Mouse (Mus musculus): ENCODE measurements at regions not wholly inside any gene's neighbourhood (a gene's known extent, or its start where the extent isn't known, plus 50 kb on each side); places are given as distances from the start of the nearest gene placed in this dataset.

DNA sequence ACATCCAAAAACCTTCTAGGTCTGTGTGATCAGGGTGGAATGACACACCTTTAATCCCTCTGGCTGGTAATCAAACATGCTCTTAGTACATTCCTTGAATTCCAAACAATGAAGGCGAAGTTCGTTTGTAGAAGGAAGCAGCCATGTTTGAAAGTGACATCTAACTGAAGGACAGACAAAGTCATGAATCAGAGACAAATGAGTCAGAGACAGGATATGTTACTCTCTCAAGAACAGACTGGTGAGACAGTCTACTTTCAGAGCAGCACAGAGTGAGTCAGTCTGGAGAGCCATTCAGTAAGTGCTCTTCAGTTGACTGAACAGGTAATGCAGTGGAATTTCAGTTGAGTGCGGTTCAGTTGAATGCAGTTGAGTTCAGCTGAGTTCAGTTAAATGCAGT is 150.4 kb downstream of the Cpe start:
- DNase-seq (ENCODE audit: extremely low read depth, low read depth, low spot score): no peak

DNA sequence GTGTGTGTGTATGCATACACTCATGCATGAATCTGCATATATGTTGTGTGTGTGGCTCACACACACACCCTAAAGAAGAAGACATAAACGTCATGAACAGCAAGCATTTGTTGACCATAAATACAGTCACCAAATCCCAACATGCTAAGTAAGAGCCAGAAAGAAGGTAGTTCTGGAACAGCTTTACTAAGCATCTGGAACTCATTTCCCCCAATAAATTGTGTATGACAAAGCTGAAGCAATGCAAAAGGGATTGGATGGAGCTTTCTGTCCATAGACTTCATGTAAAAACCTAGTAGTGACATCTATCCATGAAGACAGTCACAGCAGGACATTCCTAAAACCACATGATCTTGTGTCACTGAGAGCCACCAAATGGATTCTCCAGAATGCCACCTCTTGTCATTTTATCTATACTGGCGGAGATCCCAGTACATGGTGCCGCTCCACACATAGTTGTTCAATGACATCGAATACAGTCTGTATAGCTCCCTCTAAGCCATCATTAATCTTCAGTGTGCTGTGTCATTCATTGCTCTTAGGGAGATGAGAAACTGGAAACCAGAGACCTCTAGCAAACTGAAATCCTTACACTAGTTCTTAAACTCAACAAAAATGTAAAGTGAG is 152.9 kb downstream of the Cpe start:
- DNase-seq (ENCODE audit: extremely low read depth, low read depth, low spot score): no peak

GRCm38 (mm10) chr8:64531780-64532179 is 161.1 kb downstream of the Cpe start:
- no peak for DNase-seq (ENCODE audit: extremely low read depth, low read depth, low spot score)

DNA sequence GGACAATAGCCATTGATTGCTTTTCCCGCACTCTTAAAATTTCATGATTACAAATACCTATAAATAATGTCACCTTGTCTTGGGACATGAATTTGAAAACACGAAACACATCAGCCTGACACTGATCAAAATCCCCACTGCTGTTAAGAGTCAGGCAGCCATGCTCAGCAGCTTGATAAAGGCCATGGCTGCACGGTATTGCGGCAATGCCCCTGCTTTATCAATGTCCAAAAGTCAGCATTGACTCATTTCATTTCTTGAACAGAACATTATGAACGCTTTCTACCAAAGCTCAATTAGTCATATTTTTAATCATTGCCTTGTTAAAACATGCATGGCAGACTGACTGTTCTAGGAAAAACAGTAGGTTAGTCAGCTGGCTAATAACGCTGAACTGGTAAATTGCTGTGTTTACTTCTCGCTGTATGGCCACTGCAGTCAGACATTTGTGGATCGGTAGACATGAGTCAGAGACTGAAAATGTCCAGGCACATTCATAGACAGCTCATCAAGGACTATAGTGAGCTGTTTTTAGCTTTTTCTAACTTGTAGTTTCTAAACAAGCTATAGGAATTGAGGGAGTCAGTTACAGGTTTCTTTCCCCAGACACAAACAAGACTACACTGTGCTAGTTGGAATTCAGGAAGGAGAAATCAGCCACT is 170.3 kb downstream of the Cpe start:
- DNase-seq (ENCODE audit: extremely low read depth, low read depth, low spot score): no peak

DNA sequence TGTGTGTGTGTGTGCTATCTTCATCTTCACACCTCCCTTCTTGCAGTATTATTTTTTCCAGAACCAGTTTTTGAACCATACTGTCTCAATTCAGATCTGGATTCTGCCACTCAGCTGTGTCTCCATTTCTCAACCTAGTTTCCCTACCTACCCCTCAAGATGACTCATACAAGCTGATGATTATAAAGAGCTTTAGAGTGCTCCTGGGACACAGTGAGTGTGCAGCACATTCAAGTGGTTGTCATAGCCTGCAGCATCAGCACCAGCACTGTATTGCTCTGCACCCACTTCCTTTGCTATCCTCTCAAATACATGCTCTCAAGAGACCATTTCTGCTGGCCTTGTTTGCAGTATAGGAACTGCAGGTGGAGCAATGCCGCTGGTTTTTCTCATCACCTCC is 173.2 kb downstream of the Cpe start:
- DNase-seq (ENCODE audit: extremely low read depth, low read depth, low spot score): no peak

- DNase-seq (ENCODE audit: extremely low read depth, low read depth, low spot score): no peak
These were observed 176.9 kb downstream of the Cpe start for GRCm38 (mm10) chr8:64515923-64516322.

DNA sequence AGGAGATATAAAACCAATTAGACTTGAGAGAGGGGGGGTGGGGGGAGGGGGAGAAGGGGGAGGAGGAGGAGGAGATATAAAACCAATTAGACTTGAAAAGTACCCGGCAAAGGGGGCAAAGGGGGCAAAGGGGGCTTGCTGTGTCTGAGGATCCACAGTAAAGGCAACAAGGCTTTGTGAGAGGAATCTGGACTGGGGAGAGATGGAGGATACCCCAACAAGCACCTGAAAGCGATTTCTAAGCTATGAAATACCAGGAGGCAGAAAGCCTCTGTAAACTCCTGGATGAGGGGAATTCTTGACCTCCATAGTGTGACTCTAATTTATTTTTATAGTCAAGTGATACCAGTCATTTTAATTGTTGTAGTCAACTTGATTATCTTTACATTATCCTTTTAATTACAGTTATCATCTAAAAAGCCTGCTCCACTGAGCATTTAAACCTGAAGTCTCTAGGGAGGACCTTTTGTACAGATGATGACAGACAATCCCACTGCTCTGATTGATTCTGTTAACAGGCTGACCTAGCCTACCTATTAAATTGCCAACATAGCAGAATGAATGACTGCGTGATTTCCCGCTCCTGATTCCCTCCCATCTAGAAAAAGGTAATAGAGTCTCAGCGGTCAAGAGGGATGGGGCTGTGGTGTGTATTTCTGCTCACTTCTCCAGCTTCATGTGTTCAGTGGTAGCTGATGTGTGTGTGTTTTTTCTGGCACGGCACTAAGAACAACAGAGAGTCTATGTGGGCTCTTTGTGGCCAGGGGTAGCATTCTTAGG is 195.4 kb downstream of the Cpe start:
- no peak for DNase-seq (ENCODE audit: extremely low read depth, low read depth, low spot score)

DNA sequence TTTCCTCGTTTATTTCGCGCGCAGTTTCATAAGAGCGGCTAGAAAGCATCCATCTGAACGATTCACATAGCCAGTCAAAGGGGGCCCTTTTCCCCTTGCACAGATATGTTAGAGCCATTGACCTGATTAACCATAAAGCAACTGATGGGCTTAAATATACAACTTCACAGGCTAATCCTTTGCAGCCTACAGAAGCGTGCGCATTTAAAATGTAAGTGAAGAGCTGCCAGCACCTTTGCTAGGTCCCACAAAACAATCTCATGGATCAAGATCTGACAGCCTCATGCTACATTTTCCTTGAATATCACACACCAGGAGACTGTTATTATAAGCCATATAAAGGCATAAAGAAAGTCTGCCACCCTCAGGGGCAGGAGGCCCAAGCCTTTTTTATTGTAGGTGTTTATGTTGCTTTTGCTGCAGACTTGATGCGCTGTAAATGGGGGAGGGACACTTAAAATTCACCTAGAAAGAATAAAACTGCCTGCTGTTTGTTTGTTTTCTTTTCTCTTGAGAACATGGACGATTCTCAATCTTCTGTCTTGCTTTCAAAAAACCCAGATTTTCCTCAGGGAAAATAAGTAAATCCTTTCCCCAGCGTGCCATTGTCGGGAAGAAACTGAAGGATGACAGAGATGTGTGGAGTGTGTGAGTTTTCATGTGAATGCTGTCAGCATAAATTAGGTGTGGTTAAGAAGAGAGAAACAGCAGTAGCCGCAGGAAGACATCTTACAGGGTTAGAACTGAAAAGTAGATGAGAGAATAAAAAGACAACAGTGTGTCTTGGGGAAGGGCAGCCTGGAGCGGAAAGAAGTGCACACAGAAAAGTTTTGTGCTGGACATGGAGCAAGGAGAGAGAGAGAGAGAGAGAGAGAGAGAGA is 196.3 kb downstream of the Cpe start:
- no peak for DNase-seq (ENCODE audit: extremely low read depth, low read depth, low spot score)

DNA sequence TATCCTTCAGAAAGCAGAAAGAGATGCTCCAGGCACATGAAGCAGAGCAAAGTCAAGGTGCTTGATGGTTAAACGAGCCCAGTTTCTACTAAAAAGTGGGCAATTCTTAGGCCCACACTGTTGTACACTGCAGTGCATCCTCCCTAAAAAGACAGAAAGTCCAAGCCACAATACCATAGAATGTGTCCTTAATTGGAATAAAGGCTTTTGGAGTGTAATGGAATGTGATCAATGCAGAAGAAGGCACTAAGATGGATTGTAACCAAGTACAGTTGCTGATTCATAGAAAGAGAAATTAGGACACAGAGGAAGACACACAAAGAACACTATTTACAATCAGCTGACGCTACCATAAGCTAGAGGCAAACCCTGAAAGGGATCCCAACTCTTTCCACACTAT is 201.3 kb downstream of the Cpe start:
- no peak for DNase-seq (ENCODE audit: extremely low read depth, low read depth, low spot score)

DNA sequence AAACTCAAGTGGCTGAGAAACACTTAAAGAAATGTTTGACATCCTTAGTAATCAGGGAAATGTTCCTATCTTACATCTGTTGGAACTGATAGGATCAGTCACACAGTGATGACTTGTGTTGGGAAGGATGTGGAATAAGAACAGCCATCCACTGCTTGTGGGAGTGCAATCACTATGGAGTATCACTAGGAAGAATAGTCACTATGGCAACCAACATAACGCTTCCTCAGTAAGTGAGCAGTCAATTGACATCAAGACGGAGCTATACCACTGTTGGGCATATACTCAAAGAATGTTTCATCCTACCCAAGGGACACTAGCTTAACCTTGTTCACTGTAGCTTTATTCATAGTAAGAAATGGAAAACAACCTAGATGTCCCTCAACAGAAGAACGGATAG is 204.8 kb downstream of the Cpe start:
- DNase-seq (ENCODE audit: extremely low read depth, low read depth, low spot score): no peak

GRCm38 (mm10) chr8:64473276-64473675 is 219.6 kb downstream of the Cpe start:
- DNase-seq (ENCODE audit: extremely low read depth, low read depth, low spot score): peak; percentile 66

- DNase-seq (ENCODE audit: extremely low read depth, low read depth, low spot score): peak; percentile 92
These were observed 220.0 kb downstream of the Cpe start for GRCm38 (mm10) chr8:64472801-64473270.

DNA sequence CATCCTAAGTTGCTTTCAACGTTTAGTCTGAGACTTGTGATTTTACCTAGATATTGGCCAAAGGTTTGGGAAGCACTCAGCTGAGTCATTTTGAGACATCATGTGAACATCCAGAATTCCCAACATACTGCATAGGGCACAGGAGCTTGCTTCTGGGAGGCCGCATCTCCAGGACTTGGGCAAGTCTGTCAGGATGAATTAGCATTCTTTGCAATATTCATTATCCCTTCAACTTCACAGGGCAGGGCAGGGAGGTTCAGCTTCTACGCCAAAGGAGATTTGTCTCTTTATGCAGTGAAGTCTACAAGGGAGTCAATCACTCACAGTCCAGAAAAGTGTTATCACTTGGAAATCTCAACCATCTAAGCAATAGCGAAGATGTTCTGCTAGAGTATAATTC is 231.7 kb downstream of the Cpe start:
- no peak for DNase-seq (ENCODE audit: extremely low read depth, low read depth, low spot score)

DNA sequence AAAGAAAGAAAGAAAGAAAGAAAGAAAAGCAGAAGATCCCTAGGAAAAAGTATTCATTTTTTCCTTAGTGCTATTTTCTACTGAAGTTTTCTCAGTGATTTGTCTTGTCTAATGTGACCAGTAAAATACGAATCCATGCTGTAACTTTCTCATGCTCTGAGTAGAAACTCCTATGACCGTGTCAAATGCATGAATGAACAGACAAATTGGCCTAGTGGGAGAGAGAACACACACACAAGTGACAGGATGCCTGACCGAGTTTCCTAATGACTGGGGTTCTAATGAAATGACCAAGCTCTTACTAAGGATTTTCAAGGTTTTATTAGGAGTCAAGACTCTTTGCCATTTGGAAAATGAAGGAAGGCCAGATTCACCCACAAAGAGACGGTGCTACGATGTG is 235.9 kb downstream of the Cpe start:
- no peak for DNase-seq (ENCODE audit: extremely low read depth, low read depth, low spot score)

GRCm38 (mm10) chr8:64454736-64455135 is 238.1 kb downstream of the Cpe start:
- DNase-seq (ENCODE audit: extremely low read depth, low read depth, low spot score): no peak

DNA sequence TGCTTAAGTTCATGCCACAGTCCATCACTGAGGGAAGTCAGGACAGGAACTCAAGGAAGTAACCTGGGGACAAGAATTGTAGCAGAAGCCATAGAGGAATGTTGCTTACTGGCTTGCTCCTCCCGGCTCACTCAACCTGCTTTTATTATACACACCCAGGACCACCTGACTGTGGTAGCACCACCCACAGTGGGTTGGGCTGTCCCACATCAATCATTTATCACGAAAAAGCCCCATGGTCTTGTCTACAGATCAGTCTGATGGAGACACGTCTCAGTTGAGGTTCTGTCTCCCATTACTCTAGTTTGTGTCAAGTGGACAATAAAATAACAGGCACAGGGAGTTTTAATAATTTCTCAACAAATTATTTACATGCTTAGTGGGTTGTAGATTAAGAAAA is 239.3 kb upstream of the Tll1 start:
- DNase-seq (ENCODE audit: extremely low read depth, low read depth, low spot score): no peak

DNA sequence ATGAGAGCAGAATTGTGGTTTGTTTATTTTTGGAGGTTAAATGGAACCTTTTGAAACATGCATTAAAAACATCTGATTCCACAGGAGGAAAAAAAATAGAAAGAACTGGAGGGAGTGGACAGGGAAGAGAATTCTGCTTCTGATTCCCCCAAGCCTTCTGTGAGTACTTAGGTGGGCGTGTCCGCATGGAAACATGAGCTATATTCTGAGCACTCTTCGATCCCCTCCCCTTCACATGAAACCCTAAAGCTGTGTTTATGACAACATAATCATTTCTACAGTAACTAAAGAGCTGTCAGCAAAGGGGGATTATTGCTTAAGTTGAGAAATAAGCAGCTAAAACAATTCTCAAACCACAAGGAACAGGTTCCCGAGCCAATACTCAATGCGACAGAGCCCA is 238.4 kb upstream of the Tll1 start:
- DNase-seq (ENCODE audit: extremely low read depth, low read depth, low spot score): no peak

GRCm38 (mm10) chr8:64438489-64438888 is 232.4 kb upstream of the Tll1 start:
- no peak for DNase-seq (ENCODE audit: extremely low read depth, low read depth, low spot score)

DNA sequence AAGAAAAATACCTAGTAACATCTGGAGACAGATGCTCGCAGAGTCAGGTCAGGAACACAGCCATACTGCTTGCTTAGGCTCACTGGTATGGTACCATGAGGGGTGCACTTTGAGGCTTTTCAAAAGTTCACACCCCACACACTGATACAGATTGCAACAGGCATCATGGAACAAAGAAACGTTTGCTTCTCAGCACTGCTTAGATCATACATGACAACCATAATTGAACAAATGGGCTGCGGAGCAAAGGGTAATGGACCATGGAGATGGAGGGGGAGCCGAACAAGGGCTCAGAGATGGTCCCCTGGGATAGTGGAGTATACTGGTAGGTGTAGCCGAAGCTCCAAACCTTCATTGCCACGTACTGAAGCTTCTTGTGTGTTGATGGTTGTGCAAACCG is 228.6 kb upstream of the Tll1 start:
- no peak for DNase-seq (ENCODE audit: extremely low read depth, low read depth, low spot score)

- DNase-seq (ENCODE audit: extremely low read depth, low read depth, low spot score): no peak
These were observed 216.8 kb upstream of the Tll1 start for GRCm38 (mm10) chr8:64422850-64423214.

- no peak for DNase-seq (ENCODE audit: extremely low read depth, low read depth, low spot score)
These were observed 216.3 kb upstream of the Tll1 start for GRCm38 (mm10) chr8:64422200-64422849.
